Mouse (Mus musculus): ENCODE results near the gene Mgrn1. TPM values are rescaled to one million over a fixed set of nuclear protein-coding genes. Genes with fewer than 3 reads are reported as not detected.

Mgrn1 gene
- polyA plus RNA-seq, 1 experiment, result 29.1 TPM

DNA sequence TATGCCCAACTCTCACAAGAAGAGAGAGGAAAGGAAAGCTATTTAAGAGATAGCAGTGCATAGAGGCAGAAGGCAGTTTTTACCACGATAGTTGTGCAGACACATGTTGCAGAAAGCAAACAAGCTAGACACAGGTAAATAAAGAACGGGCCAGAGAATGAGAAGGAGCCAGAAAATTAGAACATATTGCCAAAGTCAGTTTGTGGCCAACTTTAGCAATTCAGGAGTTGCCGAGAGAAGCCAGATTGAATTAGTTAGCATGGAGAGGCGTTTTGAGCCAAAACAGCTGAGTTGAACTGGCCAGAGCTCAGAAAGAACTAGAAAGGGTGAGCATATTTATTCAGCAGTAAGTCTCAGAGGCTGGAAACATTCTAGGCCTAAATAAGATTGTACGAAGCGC lies 6.1 kb downstream of the Mgrn1 start:
- no peak for TF ChIP-seq FLI1 (IDR thresholded peaks at IDR 0.05; ENCODE audit: low read length)
- no peak for TF ChIP-seq GATA1 (IDR thresholded peaks at IDR 0.05; ENCODE audit: borderline replicate concordance, low read length)
- Histone ChIP-seq H3K4me1 (peaks cover 90% of the 10 kb centered on the region), H3K36me3 (replicated peaks; ENCODE audit: low read length) (peaks cover 34% of the 10 kb centered on the region), H3K9me3 (no peaks in the 10 kb centered on the region), H3K27me3 (replicated peaks) (no peaks in the 10 kb centered on the region), H3K4me3 (replicated peaks) (no peak overlapping the region)

DNA sequence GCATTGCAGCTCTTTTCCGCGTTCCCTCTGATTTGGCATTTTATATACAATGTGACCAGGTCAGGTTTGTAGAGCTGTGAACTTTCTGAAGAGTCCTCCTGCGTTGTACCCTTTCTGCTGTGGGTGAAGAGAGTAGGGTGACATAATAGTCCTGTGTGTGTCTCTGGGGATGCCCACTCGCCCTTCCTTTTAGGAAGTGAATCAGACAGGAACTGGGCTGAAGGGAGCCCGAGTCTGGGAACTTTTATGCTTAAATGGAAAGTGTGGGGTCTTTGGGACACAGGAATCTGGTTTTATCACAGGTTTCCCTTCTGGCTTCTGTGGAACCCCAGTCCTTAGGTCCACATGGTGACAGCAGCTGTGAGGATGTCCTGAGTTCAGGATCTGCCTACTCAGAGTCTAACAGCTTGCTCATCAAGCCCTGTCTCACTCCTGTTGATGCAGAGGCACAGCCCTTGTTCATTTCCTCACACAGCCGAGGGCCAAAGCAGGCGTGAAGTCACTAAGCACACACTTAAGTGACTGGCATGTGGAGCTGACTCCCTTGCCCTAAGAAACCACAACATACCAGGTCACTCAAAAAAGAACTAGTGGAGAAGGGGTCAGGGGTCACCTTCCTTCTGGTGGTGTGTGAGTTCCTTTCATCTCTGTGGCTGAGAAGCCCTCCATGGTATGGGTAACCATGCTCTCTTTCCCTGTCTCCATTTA lies 8.3 kb downstream of the Mgrn1 start:
- Histone ChIP-seq H3K36me3 (replicated peaks; ENCODE audit: low read length) (peaks cover 37% of the 10 kb centered on the region), H3K9me3 (no peaks in the 10 kb centered on the region), H3K27me3 (replicated peaks) (no peaks in the 10 kb centered on the region), H3K4me3 (replicated peaks) (peak overlapping the region; percentile 77), H3K4me1 (peaks cover 90% of the 10 kb centered on the region)
- TF ChIP-seq GATA1 (IDR thresholded peaks at IDR 0.05; ENCODE audit: borderline replicate concordance, low read length) (no peak), FLI1 (IDR thresholded peaks at IDR 0.05; ENCODE audit: low read length) (no peak)

DNA sequence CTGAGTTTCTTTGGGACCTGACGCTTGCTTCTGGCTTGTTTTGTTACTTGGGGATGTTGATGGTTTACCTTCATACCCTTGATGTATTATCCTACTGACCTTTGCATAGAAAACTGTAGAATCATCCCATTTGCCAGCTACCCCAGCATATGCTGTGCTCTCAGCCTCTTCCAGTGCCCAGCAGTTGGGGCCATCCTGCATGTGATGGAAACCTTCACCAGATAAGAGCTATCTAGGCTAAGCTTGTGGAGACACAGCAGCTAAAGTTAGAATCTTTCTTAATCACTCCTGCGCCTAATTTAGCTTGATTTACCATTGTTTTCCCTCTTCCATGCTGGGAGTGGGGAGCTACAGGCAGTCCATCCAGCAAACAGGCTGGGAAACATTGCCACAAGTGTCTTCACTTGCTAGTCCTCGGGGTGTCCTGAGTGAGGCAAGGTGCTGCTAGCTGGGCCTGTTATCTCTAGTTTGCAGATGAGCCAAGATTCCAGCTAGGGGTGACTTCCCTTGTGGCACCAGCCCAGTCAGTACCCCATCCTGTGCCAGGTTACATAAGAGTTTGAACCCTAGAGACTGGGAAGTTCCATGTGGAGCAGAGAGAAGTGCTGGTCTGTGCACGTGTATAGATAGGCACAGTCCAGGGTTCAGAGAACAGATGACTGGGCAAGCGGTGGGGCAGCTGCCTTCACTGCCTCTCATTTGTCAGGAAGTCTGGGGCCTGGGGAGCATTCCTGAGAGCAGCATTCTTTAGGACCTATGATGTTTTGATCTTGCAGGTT lies 10.4 kb downstream of the Mgrn1 start:
- TF ChIP-seq GATA1 (IDR thresholded peaks at IDR 0.05; ENCODE audit: borderline replicate concordance, low read length) (no peak), FLI1 (IDR thresholded peaks at IDR 0.05; ENCODE audit: low read length) (no peak)
- no peaks in the 10 kb centered on the region for H3K27me3 ChIP-seq (replicated peaks)
- peaks cover 72% of the 10 kb centered on the region for H3K4me1 ChIP-seq
- H3K9me3 ChIP-seq, result no peaks in the 10 kb centered on the region
- peaks cover 35% of the 10 kb centered on the region for H3K36me3 ChIP-seq (replicated peaks; ENCODE audit: low read length)
- peak overlapping the region; percentile 78 for H3K4me3 ChIP-seq (replicated peaks)

DNA sequence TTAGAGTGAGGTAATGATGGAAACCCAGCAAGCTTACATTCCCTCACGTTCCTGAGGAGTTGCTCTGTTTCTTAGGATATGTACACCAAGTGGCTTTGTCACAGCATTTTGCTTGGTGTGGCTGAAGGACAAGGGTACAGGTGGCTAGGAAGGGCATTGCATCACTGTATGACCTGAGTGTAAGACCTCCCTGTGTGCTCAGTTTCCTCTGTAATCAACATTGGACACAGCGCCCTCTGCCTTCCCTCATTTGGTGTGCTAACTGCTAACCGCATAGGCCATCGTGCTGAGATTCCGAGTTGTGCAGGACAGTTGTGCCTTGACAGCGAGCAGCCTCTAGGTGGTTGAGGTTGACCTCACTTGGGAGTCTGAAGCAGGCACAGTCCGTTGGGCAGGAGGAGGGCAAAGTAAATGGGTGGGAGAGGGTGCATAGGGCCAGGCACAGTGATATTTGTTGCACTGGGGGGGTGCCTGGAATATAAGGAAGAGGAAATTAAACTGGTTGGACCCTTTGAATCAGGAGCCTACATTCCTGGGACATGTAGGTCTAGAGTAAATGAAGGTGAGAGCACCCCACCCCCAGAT lies 11.2 kb downstream of the Mgrn1 start:
- Histone ChIP-seq H3K4me3 (replicated peaks) (peak overlapping the region; percentile 78), H3K9me3 (no peaks in the 10 kb centered on the region), H3K36me3 (replicated peaks; ENCODE audit: low read length) (peaks cover 33% of the 10 kb centered on the region), H3K27me3 (replicated peaks) (no peaks in the 10 kb centered on the region), H3K4me1 (peaks cover 67% of the 10 kb centered on the region)
- TF ChIP-seq FLI1 (IDR thresholded peaks at IDR 0.05; ENCODE audit: low read length), result no peak
- TF ChIP-seq GATA1 (IDR thresholded peaks at IDR 0.05; ENCODE audit: borderline replicate concordance, low read length), result no peak

GRCm38 (mm10) chr16:4898881-4899280 lies 12.8 kb downstream of the Mgrn1 start:
- no peak for TF ChIP-seq GATA1 (IDR thresholded peaks at IDR 0.05; ENCODE audit: borderline replicate concordance, low read length)
- TF ChIP-seq FLI1 (IDR thresholded peaks at IDR 0.05; ENCODE audit: low read length), result no peak
- Histone ChIP-seq H3K4me3 (replicated peaks) (no peak overlapping the region), H3K36me3 (replicated peaks; ENCODE audit: low read length) (peaks cover 34% of the 10 kb centered on the region), H3K9me3 (no peaks in the 10 kb centered on the region), H3K27me3 (replicated peaks) (no peaks in the 10 kb centered on the region), H3K4me1 (peaks cover 70% of the 10 kb centered on the region)

DNA sequence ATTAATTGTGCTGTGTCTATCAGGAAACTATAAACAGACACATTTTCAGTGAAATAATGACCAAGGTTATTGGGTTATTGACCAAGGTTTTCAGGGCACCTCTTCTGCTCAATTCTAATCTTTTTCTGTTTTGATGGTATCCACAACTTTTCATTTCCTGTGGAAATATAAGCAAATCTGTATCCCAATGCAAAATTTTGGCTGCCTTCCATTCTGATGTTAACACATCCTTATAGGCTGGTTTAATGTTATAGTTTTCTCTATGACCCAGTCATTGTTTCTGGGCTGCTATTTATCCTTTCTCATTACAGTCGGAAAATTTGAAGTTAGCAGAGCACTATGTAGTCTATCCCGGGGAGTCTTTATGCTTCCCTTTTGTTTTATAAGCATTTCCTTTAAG lies 13.7 kb downstream of the Mgrn1 start:
- Histone ChIP-seq H3K27me3 (replicated peaks) (no peaks in the 10 kb centered on the region), H3K36me3 (replicated peaks; ENCODE audit: low read length) (peaks cover 27% of the 10 kb centered on the region), H3K4me3 (replicated peaks) (no peak overlapping the region), H3K4me1 (peaks cover 70% of the 10 kb centered on the region), H3K9me3 (no peaks in the 10 kb centered on the region)
- TF ChIP-seq GATA1 (IDR thresholded peaks at IDR 0.05; ENCODE audit: borderline replicate concordance, low read length) (no peak), FLI1 (IDR thresholded peaks at IDR 0.05; ENCODE audit: low read length) (no peak)

DNA sequence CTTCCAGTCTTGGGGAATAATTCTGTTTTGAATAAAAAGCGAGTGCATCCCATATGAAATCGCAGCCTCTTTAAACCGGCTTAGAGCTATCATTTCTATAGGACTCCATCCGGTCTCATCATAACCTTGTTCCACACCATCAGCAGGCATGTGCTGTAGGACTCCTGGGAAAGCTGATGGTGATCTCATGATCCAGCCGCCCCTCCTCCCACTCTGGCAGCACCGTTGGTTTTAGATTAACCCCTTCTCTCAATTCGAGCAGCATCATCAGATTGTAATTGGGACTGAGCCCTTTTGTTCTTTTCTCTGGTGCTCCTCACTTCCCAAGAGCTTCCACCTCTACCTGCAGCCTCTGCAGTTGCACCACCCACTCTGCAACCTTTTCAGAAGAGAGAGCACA lies 15.1 kb downstream of the Mgrn1 start:
- peaks cover 68% of the 10 kb centered on the region for H3K4me1 ChIP-seq
- H3K4me3 ChIP-seq (replicated peaks), result no peak overlapping the region
- no peaks in the 10 kb centered on the region for H3K27me3 ChIP-seq (replicated peaks)
- H3K9me3 ChIP-seq, result no peaks in the 10 kb centered on the region
- TF ChIP-seq GATA1 (IDR thresholded peaks at IDR 0.05; ENCODE audit: borderline replicate concordance, low read length) (no peak), FLI1 (IDR thresholded peaks at IDR 0.05; ENCODE audit: low read length) (no peak)
- H3K36me3 ChIP-seq (replicated peaks; ENCODE audit: low read length), result peaks cover 33% of the 10 kb centered on the region

GRCm38 (mm10) chr16:4902390-4902789 lies 16.3 kb downstream of the Mgrn1 start:
- TF ChIP-seq GATA1 (IDR thresholded peaks at IDR 0.05; ENCODE audit: borderline replicate concordance, low read length), result no peak
- H3K4me1 ChIP-seq, result peaks cover 67% of the 10 kb centered on the region
- H3K9me3 ChIP-seq, result no peaks in the 10 kb centered on the region
- peaks cover 41% of the 10 kb centered on the region for H3K36me3 ChIP-seq (replicated peaks; ENCODE audit: low read length)
- H3K27me3 ChIP-seq (replicated peaks), result no peaks in the 10 kb centered on the region
- no peak overlapping the region for H3K4me3 ChIP-seq (replicated peaks)

DNA sequence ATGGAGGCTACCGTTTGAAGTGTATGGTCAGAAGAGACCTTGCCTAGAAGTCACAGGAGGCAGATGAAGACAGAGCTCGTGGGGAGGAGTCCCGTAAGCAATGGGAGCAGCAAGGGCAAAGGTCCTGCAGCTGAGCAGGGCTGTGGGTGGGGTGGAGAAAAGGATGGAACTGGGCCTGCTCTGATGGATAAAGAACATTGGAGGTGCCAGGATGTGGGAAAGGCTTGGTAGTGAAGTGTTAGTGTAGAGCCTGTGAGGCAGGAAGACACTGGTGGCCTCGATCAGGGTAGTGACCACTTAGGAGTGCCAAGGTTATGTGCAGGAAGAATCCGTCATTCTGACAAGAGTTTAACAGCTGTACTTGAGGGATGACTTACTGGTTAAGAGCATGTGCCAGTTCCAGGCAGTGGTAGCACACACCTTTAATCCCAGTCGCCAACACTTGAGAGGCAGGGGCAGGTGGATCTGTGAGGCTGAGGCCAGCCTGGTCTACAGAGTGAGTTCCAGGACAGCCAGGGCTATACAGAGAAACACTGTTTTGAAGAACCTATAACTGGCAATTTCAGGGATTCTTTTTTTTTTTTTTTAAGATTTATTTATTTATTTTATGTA lies 17.5 kb downstream of the Mgrn1 start:
- Histone ChIP-seq H3K36me3 (replicated peaks; ENCODE audit: low read length) (peaks cover 48% of the 10 kb centered on the region), H3K27me3 (replicated peaks) (no peaks in the 10 kb centered on the region), H3K4me1 (peaks cover 60% of the 10 kb centered on the region), H3K9me3 (no peaks in the 10 kb centered on the region), H3K4me3 (replicated peaks) (peak overlapping the region; percentile 14)
- TF ChIP-seq GATA1 (IDR thresholded peaks at IDR 0.05; ENCODE audit: borderline replicate concordance, low read length) (no peak), FLI1 (IDR thresholded peaks at IDR 0.05; ENCODE audit: low read length) (no peak)
